Mouse (Mus musculus): ENCODE data around the gene Dab1.

DNA sequence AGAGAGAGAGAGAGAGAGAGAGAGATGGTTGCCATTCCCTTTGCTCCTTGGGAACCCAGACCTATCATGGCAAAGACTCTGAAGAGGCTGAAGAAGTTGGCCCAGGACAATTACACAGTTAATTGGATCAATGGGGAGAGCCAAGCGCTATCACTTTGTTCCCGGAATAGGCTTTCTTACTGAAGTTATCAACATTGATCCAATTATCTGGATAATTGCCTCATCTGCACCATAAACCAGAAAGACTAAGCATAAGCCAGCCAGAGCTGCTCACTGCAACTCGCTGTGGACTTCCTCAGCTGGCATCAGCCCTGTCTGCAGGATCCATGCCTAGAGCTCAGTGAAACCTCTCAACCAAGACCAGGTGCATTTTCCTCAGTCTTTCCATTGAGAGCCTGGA lies 1156.4 kb downstream of the Dab1 start:
- TF ChIP-seq CTCF (IDR thresholded peaks at IDR 0.05; ENCODE audit: extremely low read depth, insufficient read depth, insufficient read length, insufficient replicate concordance) (no peak), POLR2A (IDR thresholded peaks at IDR 0.05; ENCODE audit: low read depth, low read length) (no peak)

Measured in spleen, adult 2 months (tissue).